Mouse (Mus musculus) forelimb bud, embryonic 11.5 days (tissue): ENCODE measurements around the gene Ankrd27.

ENCODE experiments used
- DNase-seq: peaks from one replicate; pipeline ENCODE4 v3.0.0-alpha.2; 2012; ENCODE audit warnings: low read depth, low spot score

Gene Ankrd27

GRCm38 (mm10) chr7:35636229-35636628, 50.2 kb downstream of the Ankrd27 start:
- peak; percentile 28 for DNase-seq

GRCm38 (mm10) chr7:35636874-35637273, 50.8 kb downstream of the Ankrd27 start:
- no peak for DNase-seq

GRCm38 (mm10) chr7:35640072-35640471, 54.0 kb downstream of the Ankrd27 start:
- no peak for DNase-seq

GRCm38 (mm10) chr7:35646317-35647081, 60.5 kb downstream of the Ankrd27 start:
- DNase-seq: peak; percentile 5

GRCm38 (mm10) chr7:35647101-35647698, 61.2 kb downstream of the Ankrd27 start, which contains the start of gene Pdcd5:
TSS of gene Pdcd5 (minus strand) at chr7:35647521.
- DNase-seq: peak; percentile 98

- DNase-seq: no peak
Observed at GRCm38 (mm10) chr7:35648239-35649069, 62.4 kb downstream of the Ankrd27 start.

- DNase-seq: peak; percentile 10
Observed at GRCm38 (mm10) chr7:35649071-35649470, 63.0 kb downstream of the Ankrd27 start.

- DNase-seq: no peak
Observed at GRCm38 (mm10) chr7:35650716-35651410, 64.8 kb downstream of the Ankrd27 start.

GRCm38 (mm10) chr7:35651583-35652270, 65.7 kb downstream of the Ankrd27 start:
- no peak for DNase-seq

- no peak for DNase-seq
Observed at GRCm38 (mm10) chr7:35657829-35658228, 71.8 kb downstream of the Ankrd27 start.

- no peak for DNase-seq
Observed at GRCm38 (mm10) chr7:35659173-35659572, 73.1 kb downstream of the Ankrd27 start.

GRCm38 (mm10) chr7:35663790-35664376, 77.8 kb downstream of the Ankrd27 start:
- DNase-seq: no peak

GRCm38 (mm10) chr7:35668066-35669041, 82.3 kb downstream of the Ankrd27 start:
- no peak for DNase-seq

- no peak for DNase-seq
Observed at GRCm38 (mm10) chr7:35678976-35679375, 92.9 kb downstream of the Ankrd27 start.

- DNase-seq: no peak
Observed at GRCm38 (mm10) chr7:35681559-35681958, 95.5 kb downstream of the Ankrd27 start.

- DNase-seq: no peak
Observed at GRCm38 (mm10) chr7:35683409-35684122, 97.5 kb downstream of the Ankrd27 start.

- DNase-seq: no peak
Observed at GRCm38 (mm10) chr7:35686216-35686615, 100.2 kb downstream of the Ankrd27 start.

GRCm38 (mm10) chr7:35686756-35687155, 100.7 kb downstream of the Ankrd27 start:
- DNase-seq: peak; percentile 32

- DNase-seq: no peak
Observed at GRCm38 (mm10) chr7:35687229-35687628, 101.2 kb downstream of the Ankrd27 start.
